Mouse (Mus musculus) cerebellum, adult (tissue): ENCODE results near the gene Hist2h4.
"Not testable (repeated sequence)": the region's sequence is repeated elsewhere in the genome, so short reads cannot be mapped to it uniquely, and the experiment has no call there.

Experiments
- ATAC-seq: cut with Nextera tagmentation; 2 replicates; pipeline ENCODE4 v1.9.2; 2017; ENCODE audit warnings: mild to moderate bottlenecking, moderate library complexity, mixed read lengths; ENCODE audit not compliant: insufficient number of reproducible peaks, low FRiP score, low TSS enrichment

Gene Hist2h4

GRCm38 (mm10) chr3:96226695-96227648 is 36.1 kb downstream of the Hist2h4 start:
- no peak for ATAC-seq

- no peak for ATAC-seq
Measured at GRCm38 (mm10) chr3:96225421-96225820, 37.7 kb downstream of the Hist2h4 start.

- ATAC-seq: no peak
Measured at GRCm38 (mm10) chr3:96222774-96223173, 40.3 kb downstream of the Hist2h4 start.

- no peak for ATAC-seq
Measured at GRCm38 (mm10) chr3:96221640-96222038, 41.5 kb downstream of the Hist2h4 start.

GRCm38 (mm10) chr3:96220765-96221639 is 42.1 kb downstream of the Hist2h4 start, which contains the start of the genes Hist2h2ac and Hist2h2be:
TSS of gene Hist2h2ac (minus strand) at chr3:96220880.
TSS of gene Hist2h2be (plus strand) at chr3:96221119.
- ATAC-seq: peak; percentile 90

- ATAC-seq: not testable (repeated sequence)
Measured at GRCm38 (mm10) chr3:96220131-96220764, 42.9 kb downstream of the Hist2h4 start.

GRCm38 (mm10) chr3:96219661-96220130 is 43.4 kb downstream of the Hist2h4 start, which contains the start of the genes Bola1 and Hist2h2ab:
TSS of gene Bola1 (minus strand) at chr3:96219709.
TSS of gene Hist2h2ab (plus strand) at chr3:96219865.
- ATAC-seq: peak; percentile 89

GRCm38 (mm10) chr3:96219191-96219641 is 43.9 kb downstream of the Hist2h4 start:
- ATAC-seq: peak; percentile 17; the same call in 1 of the 2 replicates
